Mouse (Mus musculus): ENCODE results near the gene Fn1.

DNA sequence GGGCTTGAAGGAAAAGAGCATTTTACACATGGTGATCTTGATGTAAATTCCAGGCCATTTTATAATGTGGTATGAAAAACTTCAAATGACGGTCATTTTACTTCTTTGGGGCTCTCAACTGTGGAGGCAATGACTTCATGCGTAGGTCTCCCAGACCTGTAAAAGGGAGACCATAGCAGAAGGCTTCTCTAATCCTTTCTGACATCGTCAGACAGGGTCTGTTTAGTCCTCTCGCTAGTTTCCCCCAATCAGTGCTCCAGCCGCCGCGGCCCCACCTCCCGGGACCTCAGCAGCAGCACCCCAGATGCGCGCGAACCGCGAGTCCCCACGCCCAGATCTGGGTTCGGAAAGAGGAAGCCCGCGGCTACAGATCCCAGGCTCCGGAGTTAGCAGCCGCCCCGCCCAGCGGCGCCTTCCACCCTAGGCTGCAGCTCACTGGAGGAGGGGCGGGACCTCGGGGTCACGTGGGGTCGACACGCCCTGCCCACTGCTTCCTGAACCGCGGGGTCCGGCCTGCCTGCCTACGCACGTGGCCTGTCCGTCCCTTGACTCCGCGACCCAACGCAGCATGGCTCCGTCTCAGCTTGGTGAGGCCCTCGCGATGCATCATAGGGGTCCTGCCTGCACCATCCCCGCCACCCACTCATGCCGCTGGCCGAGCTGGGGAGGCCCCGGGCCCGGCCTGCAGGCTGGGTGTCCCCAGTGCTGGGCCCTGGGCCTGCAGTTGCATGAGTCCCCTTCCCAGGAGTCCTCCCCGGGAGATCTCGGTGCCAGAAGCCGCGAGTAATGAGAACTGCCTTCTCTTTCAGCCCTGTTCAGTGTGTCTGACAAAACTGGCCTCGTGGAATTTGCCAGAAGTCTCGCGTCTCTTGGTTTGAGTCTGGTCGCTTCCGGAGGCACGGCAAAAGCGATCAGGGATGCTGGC, 96.0 kb downstream of the Fn1 start, which contains the start of gene Atic:
- TF ChIP-seq CTCF (IDR thresholded peaks at IDR 0.05; ENCODE audit: control insufficient read depth, insufficient read depth, low read length) (no peak), POLR2A (IDR thresholded peaks at IDR 0.05; ENCODE audit: borderline replicate concordance, control insufficient read depth, low read depth, low read length) (peak; percentile 73; the same call in 1 of the 2 replicates)

Data from bone marrow, adult 2 months (tissue).